Mouse (Mus musculus): Measurements from ENCODE around the gene Hist1h1e.

- TF ChIP-seq CTCF (IDR thresholded peaks at IDR 0.05; ENCODE audit: insufficient read depth, low read depth, low read length) (no peak), POLR2A (IDR thresholded peaks at IDR 0.05; ENCODE audit: insufficient read depth, low read depth, low read length) (no peak)
These were observed 12.5 kb downstream of the Hist1h1e start for GRCm38 (mm10) chr13:23609844-23610243.

Measured in olfactory bulb, adult 2 months (tissue).